Mouse (Mus musculus) liver, adult 2 months (tissue): Measurements from ENCODE around the gene Ica1.

ENCODE experiments used
- CTCF ChIP-seq: fragments of 200-500 bp; IDR thresholded peaks from 2 replicates; pipeline ENCODE4 v1.5.1; 2011; ENCODE audit warnings: low read depth, low read length, control low read depth
- POLR2A ChIP-seq: fragments of 200-500 bp; IDR thresholded peaks from 2 replicates; pipeline ENCODE4 v1.6.1; 2011; ENCODE audit warnings: low read length, control low read depth; ENCODE audit not compliant: insufficient read depth; ENCODE audit errors: extremely low read depth

DNA sequence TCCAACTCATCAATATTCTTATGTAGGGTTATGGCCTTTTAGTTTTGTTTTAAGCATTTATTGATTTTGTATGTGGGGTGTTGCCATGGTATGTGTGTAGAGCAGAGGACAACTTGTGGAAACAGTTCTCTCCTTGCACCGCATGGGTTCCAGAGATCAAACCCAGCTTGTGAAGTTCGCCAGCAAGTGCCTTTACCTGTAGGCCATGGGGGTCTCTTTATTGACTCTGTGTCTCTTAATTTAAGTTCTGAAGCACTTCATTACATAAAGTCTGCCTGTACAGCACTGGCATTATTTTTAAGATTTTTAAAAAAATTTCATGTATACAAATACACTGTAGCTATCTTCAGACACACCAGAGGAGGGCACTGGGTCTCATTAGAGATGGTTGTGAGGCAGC, 118.2 kb downstream of the Ica1 start:
- no peak for TF ChIP-seq CTCF
- no peak for TF ChIP-seq POLR2A
